Mouse (Mus musculus): Measurements from ENCODE around the gene Med25.
"Not testable (repeated sequence)": the region's sequence is repeated elsewhere in the genome, so short reads cannot be mapped to it uniquely, and the experiment has no call there.

Med25 gene

DNA sequence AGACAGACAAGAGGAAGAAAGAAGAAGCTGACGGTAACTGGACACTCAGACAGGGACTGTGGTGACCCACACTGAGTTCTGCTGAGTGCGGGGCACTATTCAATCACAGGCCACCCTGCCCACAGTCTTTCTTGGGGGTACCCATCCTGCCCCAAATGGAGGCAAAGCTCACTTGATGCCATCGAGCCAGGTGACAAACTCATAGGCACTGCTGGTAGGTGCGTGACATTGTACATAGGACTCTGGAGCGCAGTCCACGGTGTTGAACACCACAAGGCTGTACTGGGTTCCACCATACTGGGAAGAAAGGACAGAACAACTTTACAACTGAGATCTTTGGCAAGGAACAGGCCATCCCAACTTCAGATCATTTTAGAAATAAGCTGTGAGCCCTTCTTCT, 901 bp downstream of the Med25 start:
- DNase-seq, result peak; percentile 21

DNA sequence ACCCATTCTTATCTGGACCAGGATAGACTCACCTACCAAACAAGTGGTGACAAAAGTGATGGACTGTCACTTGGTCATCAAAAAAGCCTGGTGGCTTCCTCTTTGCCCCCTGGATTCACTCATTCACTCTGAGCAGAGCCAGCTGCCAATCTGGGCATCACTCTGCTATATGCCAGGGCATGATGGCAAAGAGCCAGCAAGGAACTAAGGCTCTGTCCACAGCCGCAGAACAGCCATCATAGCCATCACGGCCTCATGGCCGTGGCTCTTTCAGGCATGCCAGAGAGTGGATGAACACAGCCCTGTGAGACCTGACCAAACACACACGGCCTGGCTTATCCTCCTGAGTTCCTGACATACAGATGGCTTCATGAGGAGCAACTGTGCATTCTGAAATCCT, 1.8 kb downstream of the Med25 start:
- no peak for DNase-seq

DNA sequence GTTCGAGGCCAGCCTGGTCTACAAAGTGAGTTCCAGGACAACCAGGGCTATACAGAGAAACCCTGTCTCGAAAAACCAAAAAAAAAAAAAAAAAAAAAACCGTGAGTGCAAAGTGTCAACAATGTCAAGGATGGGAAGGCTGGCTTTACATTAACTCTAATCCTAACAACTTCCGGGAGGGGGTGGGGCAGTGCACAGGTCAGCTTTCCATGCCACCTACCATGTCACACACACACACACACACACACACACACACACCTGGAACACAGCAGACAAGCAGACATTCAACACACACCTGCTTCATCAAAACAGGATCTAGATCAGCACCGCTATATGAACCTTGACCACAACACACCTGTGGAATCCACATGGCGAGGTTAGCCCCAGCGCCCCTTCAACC, 2.3 kb downstream of the Med25 start:
- no peak for DNase-seq

DNA sequence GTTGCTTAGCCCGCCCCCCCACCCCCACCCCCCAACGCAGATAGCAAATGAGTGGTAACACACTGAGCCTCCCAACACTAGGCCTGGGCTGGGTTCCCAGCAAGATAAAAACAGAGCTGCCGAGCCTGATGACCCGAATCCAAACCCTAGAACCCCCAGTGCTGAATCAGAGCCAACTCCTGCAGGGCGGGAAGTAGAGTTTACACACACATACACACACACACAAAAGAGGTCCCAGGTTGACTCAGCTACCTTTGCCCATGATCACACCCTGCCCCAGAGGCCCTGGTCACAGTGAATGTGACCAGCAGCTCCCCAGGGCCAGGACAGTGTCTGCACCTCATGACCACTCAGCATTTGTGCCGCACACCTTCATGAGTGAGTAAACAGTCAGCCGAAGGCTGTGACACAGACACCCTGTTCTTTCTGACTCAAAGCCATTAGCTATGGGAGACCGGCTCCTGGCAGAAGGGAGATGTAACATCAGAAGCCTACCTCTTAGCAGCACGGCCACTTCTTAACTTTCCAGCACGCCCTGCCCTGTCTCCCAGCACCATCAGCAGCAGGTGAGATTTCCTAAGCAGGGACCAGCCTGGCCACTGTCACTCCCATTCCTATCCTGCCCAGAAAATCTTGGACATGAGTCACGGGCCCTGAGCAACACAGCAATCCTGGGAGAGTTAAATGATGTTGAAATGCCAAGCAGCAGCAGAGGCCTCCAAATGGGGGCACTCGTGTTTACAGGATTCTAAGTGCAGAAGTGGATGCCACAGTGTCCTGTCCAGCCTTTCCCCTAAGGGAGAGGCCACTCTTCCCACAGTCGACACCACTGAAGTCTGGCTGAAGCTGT, 4.0 kb downstream of the Med25 start:
- DNase-seq, result no peak

DNA sequence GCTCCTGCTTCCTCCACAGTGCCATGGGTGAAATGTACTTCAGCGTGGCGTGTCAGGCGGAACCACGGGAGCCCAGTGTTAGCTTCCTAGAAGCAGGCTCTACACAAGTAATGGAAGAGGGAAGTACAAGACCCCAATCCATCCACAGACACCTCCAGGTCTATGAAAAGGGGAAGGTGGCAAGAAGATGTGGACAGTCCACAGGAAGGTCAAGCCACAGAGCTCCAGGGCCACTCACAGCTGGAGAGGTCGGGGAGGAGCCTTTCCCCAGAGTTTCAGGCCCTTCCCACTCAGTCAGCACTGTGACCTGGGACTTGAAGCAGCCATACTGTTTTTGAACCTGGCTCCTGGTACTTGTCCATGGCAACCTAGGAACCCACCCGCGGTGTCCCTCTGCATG, 5.5 kb downstream of the Med25 start:
- DNase-seq, result no peak

- no peak for DNase-seq
These were observed 7.9 kb downstream of the Med25 start for GRCm38 (mm10) chr7:44884637-44885036.

DNA sequence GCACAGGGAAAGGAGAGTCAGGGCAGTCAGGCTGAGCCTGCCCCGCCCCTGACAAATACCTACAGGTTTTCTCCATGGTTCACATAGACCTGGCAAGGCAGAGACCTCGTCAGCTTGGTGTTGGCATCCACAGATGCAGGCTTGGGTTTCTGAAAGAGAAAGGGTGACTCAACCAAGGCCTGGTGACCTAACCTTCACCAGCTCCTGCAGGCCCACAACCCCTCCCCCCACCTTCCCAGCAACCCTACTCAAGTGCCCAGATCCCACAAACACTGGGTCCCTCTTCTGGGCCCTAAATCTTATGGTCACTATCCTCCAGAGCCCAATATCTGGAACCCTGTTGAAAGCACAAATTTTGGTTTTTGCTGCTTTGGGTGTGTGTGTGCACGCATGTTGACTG, 9.5 kb downstream of the Med25 start:
- DNase-seq, result no peak

DNA sequence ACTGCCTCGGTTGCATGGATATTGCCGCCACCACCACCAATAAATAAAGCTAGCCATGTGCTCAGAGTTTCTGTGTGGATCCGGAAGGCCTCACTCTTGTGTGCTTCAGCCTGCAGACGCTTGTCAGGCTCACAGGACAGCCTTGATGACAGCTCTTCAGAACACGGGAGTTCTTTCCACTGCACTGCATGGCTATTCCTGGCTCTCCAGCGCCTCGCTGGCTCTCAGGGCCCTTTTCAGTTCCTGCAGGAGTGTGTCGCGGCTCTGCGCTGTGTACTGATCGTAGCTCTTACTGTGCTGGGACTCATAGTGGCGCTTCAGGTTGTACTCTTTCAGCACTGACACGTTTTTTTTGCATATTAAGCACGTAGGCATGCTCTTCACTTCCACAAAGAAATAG, 14.7 kb downstream of the Med25 start:
- DNase-seq, result no peak

GRCm38 (mm10) chr7:44871774-44872173, 20.7 kb downstream of the Med25 start:
- DNase-seq, result not testable (repeated sequence)

DNA sequence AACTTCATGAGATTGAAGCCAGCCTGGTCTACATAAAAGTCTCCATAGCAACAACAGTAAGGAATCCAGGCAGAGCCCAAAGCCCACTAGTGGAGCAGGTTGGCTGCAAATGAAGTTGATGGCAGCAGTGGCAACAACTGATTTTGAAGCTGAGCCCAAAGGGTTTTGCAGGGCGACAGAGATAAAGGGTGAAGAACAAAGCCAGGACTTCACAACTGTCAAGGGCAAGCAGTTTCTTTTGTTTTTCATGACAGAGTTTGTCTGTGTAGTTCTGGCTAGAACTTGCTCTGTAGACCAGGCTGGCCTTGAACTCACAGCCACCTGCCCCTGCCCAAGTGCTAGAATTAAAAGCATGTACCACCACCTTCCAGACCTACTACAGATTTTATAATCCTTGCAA, 21.3 kb downstream of the Med25 start:
- no peak for DNase-seq

DNA sequence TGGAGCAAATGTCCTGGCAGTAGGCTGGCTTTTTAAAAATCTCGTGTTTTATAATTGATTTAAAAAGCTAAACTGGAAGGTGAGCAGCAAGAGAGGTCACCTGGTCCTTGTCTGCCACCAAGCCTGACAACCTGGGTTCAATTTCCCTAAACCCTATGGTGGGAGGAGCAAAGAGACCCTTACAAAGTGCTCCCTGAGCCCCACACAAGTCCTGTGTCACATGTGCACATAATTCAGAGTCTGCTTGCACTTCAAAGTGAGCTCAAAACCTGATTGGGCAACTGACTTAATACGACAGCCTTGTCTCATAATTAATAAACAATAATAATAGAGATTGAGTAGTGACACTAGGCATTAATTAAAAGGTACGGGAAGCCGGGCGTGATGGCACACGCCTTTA, 21.9 kb downstream of the Med25 start:
- DNase-seq, result no peak

GRCm38 (mm10) chr7:44869697-44870528, 22.6 kb downstream of the Med25 start, which contains the start of gene Ptov1:
Gene Ptov1 (minus strand): TSS chr7:44869788.
- DNase-seq, result peak; percentile 93

DNA sequence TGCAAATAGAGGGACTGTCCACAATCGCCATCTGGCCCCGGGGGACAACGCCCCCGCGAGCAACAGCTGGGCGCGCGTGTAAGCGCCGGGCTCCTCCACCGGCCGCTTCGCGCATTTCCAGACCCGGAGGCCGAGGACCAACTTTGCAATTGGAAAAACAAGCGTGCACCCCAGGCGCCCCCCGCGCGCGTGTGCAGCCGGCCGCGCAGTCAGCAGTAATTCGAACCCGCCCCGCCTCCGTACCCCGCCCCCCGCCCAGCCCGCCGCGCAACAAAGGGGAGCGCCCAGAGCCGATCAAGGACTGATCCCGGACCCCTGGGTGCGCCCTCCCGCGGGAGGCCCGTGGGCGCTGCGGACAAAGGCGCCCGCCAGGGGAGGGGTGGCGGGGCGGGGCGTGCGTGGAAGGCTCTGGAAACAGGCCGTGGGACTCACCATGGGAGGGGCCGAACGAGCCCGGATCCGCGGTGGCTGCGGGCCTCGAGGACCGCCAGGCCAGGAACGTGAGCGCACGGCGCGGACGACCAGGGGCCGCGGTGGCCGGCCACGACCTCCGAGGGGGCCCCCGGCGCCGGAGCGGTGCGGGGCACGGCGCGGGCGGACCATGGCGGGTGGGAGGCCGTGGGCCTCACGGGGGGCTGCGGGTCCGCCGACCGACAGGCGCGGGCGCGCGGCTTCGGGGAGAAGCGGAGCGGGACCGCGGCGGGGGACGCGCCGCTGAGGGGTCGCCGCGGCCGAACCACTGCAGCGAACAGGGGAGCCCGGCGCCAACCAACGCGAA, 23.4 kb downstream of the Med25 start:
- DNase-seq, result peak; percentile 74

- peak; percentile 37 for DNase-seq
These were observed 24.0 kb downstream of the Med25 start for GRCm38 (mm10) chr7:44868465-44868864.

- DNase-seq, result no peak
These were observed 24.7 kb downstream of the Med25 start for GRCm38 (mm10) chr7:44867802-44868201.

DNA sequence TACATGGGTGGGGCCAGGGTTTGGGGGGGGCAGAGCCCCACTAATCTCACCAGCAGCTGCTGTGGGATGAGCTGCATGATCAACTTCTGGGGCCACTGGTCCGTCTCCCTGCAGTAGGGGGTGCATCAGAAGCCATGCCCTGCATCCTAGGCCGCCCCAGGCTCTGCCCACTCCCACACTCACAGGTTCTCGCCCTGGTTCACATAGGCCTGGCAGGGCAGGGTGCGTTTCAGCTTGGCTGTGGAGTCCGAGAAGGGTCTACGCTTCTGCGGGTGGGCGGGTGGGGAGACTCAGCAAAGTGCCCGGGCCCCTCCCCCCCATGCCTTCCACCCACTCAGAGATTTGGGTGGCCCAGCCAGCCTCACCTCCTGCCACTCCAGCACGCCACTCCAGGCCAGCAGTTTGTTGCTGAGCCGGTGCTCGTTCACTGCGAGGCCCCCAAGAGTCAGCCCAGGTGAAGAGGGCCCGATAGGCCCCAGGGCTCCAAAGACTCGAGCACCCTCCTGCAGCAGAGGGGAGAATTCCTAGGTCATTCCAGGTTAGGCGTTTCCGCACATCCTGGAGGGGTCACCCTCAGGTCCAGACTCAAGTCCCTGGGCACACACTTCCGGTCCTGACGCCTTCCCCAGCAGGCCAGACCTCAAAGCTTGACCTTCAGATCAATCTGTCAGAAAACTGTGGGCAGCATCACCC, 25.4 kb downstream of the Med25 start:
- no peak for DNase-seq

DNA sequence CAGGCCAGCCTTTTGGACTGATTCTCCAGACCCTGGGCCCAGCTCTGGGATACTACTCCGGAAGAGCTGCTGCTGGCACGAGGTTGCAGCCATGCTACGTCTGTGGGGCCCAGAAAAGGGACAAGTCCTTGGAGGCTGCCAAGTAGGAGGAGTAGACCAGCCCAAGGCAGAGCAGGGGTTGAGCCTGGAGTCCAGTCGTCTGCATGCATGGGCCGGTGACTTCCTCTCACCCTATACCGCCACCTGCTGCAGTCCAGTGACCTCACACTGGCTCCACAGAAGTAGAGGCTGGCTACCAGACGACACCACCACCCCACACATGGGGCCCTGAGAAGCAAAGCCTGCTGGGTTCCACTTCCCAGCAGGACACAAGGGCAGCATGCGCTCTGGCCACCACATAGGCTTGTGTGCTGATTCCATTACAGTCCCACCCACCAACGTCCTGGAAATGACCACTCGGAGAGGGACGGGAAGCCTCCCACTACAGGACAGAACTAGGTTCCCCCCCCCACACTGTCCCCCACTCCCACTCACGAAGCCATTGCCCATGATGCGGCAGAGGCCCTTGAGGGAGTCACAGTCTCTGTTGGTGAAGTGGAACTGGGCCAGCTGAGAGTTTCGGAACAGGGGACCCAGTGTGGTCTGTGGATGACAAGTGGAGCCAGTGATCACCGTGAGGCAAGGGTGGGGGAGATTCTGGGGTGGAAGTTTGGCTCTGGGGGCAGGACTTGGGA, 26.1 kb downstream of the Med25 start:
- DNase-seq, result peak; percentile 63

DNA sequence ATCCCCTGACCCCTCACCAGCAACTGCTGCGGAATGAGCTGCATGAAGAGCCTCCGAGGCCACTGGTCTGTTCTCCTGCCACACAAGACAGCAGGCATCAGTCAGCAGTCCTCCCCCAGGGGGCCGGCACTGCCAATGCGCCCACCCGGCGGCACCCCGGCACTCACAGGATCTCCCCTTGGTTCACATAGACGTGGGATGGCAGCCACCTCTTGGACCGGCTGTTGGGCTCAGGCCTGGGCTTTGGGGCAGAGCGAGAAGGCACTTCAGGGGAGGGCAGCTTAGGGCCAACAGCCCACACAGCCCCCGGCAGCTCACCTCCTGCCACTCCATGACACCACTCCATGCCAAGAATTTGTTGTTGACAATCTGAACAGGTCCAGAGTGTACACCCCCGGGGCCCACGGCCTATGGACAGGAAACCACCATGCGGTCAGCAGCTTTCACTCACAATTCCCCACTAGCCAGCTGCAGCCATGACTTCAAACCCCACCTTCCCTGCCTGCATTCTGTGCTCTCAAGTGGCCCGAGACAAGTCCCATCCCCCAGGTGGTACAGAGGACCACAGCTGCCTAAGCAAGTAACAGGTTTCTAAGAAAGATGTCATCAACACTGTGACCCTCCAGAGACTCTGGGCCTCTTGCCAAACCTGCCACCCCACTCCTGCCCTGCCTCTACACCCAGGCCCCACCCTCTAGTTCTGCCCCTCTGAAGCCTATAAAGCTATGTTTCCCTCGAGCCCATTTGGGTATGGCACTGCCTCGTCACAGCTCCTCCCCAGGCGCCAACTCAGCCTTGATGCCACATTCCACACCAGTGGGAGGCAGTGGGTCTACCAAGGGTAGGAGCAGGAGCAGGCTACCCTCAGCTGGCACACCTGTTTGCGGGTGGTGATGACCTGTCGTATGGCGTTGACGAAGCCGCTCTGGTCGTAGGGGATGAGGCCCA, 27.6 kb downstream of the Med25 start:
- no peak for DNase-seq

- no peak for DNase-seq
These were observed 28.5 kb downstream of the Med25 start for GRCm38 (mm10) chr7:44863982-44864494.

GRCm38 (mm10) chr7:44863210-44863609, 29.3 kb downstream of the Med25 start:
- DNase-seq, result no peak

Measured in kidney, adult 18-20 months (tissue).